Mouse (Mus musculus) E14TG2a.4 (cell line): ENCODE results near the gene Ufc1.

Experiments used
- H3K27me3 ChIP-seq: 2 replicates; pipeline ENCODE4 v1.6.1; 2014; ENCODE audit warnings: low read length, control low read depth; ENCODE audit not compliant: insufficient read depth
- H3K36me3 ChIP-seq: 2 replicates; pipeline ENCODE4 v1.6.1; 2014; ENCODE audit warnings: low read length, control low read depth; ENCODE audit not compliant: insufficient read depth
- H3K4me1 ChIP-seq: replicated peaks from 2 replicates; pipeline ENCODE4 v1.6.1; 2014; ENCODE audit warnings: low read depth, low read length, control low read depth
- H3K4me3 ChIP-seq: replicated peaks from 2 replicates; pipeline ENCODE4 v1.5.1; 2014; ENCODE audit warnings: mild to moderate bottlenecking, low read length
- H3K9me3 ChIP-seq: 2 replicates; pipeline ENCODE4 v1.6.1; 2014; ENCODE audit warnings: low read length, control low read depth
- CTCF ChIP-seq: conservative IDR thresholded peaks from 2 replicates; pipeline ENCODE4 v1.5.1; 2014; ENCODE audit warnings: low read length
- NANOG ChIP-seq: IDR thresholded peaks from 2 replicates; pipeline ENCODE4 v1.6.1; 2014; ENCODE audit warnings: borderline replicate concordance, low read length, mixed read lengths
- POU5F1 ChIP-seq: IDR thresholded peaks from 2 replicates; pipeline ENCODE4 v1.6.1; 2014; ENCODE audit warnings: low read length, borderline replicate concordance

The Ufc1 gene

GRCm38 (mm10) chr1:171293906-171294297, 922 bp downstream of the Ufc1 start:
- no peaks in the 10 kb centered on the region for H3K9me3 ChIP-seq
- TF ChIP-seq NANOG, result no peak
- no peak for TF ChIP-seq POU5F1
- no peak for TF ChIP-seq CTCF
- H3K36me3 ChIP-seq, result peaks cover 12% of the 10 kb centered on the region
- H3K4me1 ChIP-seq, result peaks cover 52% of the 10 kb centered on the region
- H3K27me3 ChIP-seq, result no peaks in the 10 kb centered on the region
- H3K4me3 ChIP-seq, result peak overlapping the region; percentile 94

GRCm38 (mm10) chr1:171293351-171293750, 1.5 kb downstream of the Ufc1 start:
- Histone ChIP-seq H3K27me3 (no peaks in the 10 kb centered on the region), H3K4me1 (peaks cover 53% of the 10 kb centered on the region), H3K9me3 (no peaks in the 10 kb centered on the region), H3K36me3 (peaks cover 17% of the 10 kb centered on the region), H3K4me3 (peak overlapping the region; percentile 94)
- TF ChIP-seq POU5F1 (no peak), NANOG (no peak), CTCF (no peak)

- peaks cover 81% of the 10 kb centered on the region for H3K4me1 ChIP-seq
- peak overlapping the region; percentile 98 for H3K4me3 ChIP-seq
- H3K36me3 ChIP-seq, result peaks cover 56% of the 10 kb centered on the region
- H3K9me3 ChIP-seq, result no peaks in the 10 kb centered on the region
- TF ChIP-seq POU5F1 (no peak), CTCF (no peak), NANOG (no peak)
- H3K27me3 ChIP-seq, result no peaks in the 10 kb centered on the region
Measured at GRCm38 (mm10) chr1:171288328-171288727, 6.5 kb downstream of the Ufc1 start.

- Histone ChIP-seq H3K36me3 (peaks cover 65% of the 10 kb centered on the region), H3K9me3 (no peaks in the 10 kb centered on the region), H3K4me3 (peak within 1 kb of the TSS; percentile 98), H3K27me3 (no peaks in the 10 kb centered on the region), H3K4me1 (peaks cover 76% of the 10 kb centered on the region)
- TF ChIP-seq CTCF (no peak), POU5F1 (no peak), NANOG (no peak)
Measured at GRCm38 (mm10) chr1:171287136-171288081, 7.4 kb downstream of the Ufc1 start, which contains the start of gene Usp21. Gene Usp21 (minus strand): TSS chr1:171287991.

GRCm38 (mm10) chr1:171286517-171286916, 8.3 kb downstream of the Ufc1 start:
- Histone ChIP-seq H3K27me3 (no peaks in the 10 kb centered on the region), H3K4me3 (peak overlapping the region; percentile 98), H3K9me3 (no peaks in the 10 kb centered on the region), H3K36me3 (peaks cover 71% of the 10 kb centered on the region), H3K4me1 (peaks cover 75% of the 10 kb centered on the region)
- TF ChIP-seq NANOG, result no peak
- TF ChIP-seq POU5F1, result no peak
- TF ChIP-seq CTCF, result no peak

- Histone ChIP-seq H3K36me3 (peaks cover 71% of the 10 kb centered on the region), H3K4me1 (peaks cover 77% of the 10 kb centered on the region), H3K27me3 (no peaks in the 10 kb centered on the region), H3K9me3 (no peaks in the 10 kb centered on the region), H3K4me3 (peak overlapping the region; percentile 98)
- TF ChIP-seq POU5F1 (no peak), CTCF (no peak), NANOG (no peak)
Measured at GRCm38 (mm10) chr1:171285096-171285892, 9.5 kb downstream of the Ufc1 start.

GRCm38 (mm10) chr1:171284491-171284890, 10.3 kb downstream of the Ufc1 start:
- no peaks in the 10 kb centered on the region for H3K9me3 ChIP-seq
- H3K4me3 ChIP-seq, result peak overlapping the region; percentile 98
- H3K27me3 ChIP-seq, result no peaks in the 10 kb centered on the region
- H3K4me1 ChIP-seq, result peaks cover 79% of the 10 kb centered on the region
- H3K36me3 ChIP-seq, result peaks cover 64% of the 10 kb centered on the region
- TF ChIP-seq POU5F1, result no peak
- TF ChIP-seq CTCF, result no peak
- TF ChIP-seq NANOG, result no peak

- no peak overlapping the region for H3K4me3 ChIP-seq
- peaks cover 63% of the 10 kb centered on the region for H3K36me3 ChIP-seq
- H3K9me3 ChIP-seq, result no peaks in the 10 kb centered on the region
- peaks cover 75% of the 10 kb centered on the region for H3K4me1 ChIP-seq
- no peaks in the 10 kb centered on the region for H3K27me3 ChIP-seq
- no peak for TF ChIP-seq NANOG
Measured at GRCm38 (mm10) chr1:171283188-171284160, 11.3 kb downstream of the Ufc1 start.
